Mouse (Mus musculus): Measurements from ENCODE around the gene Pex14. TPM values are rescaled to one million over a fixed set of nuclear protein-coding genes. Genes with fewer than 3 reads are reported as not detected.

Gene Pex14
- polyA plus RNA-seq, 1 experiment from 2014 or later, result 67.3 TPM

- H3K4me1 ChIP-seq (ENCODE audit: insufficient read depth, low read length), result peaks cover 58% of the 10 kb centered on the region
- H3K27me3 ChIP-seq (ENCODE audit: insufficient read depth, low read length), result no peaks in the 10 kb centered on the region
- H3K9ac ChIP-seq (replicated peaks; ENCODE audit: low read length), result 0 out of 2 replicates have a peak overlapping the region, but pooled peaks have one; percentile 5
- H3K27ac ChIP-seq (ENCODE audit: low read length), result no peak overlapping the region
- no peak overlapping the region for H3K4me2 ChIP-seq (replicated peaks; ENCODE audit: low read depth, low read length)
- 56% methylated on average over 14 of the region's 14 CpGs for WGBS
- H3K4me3 ChIP-seq (ENCODE audit: low read length), result no peak overlapping the region
- ATAC-seq (ENCODE audit: low FRiP score, low TSS enrichment), result 0 out of 2 replicates have a peak, but pooled peaks have one; percentile 1
- no peaks in the 10 kb centered on the region for H3K36me3 ChIP-seq (ENCODE audit: insufficient read depth, low read length)
- no peaks in the 10 kb centered on the region for H3K9me3 ChIP-seq (ENCODE audit: low read length)
These were observed 38.9 kb downstream of the Pex14 start for GRCm38 (mm10) chr4:149060621-149061431.

DNA sequence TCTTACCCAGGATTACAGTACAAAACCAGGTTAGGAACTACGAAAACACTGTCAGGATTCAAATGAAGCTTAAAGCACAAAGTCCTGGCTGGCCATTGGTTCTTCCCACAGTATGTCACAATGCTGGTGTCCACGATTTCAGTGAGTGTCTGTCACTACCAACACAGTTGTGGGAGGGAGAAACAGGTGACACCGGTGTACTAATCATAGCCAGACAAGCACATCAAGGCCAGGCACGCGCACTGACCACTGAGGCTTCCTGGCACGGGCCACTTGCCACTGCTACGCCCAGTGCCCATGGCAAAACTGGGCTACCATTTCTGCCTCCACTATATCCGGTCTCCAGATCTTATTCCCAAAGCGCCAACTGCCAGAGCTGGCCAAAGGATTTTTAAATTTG lies 40.0 kb downstream of the Pex14 start:
- WGBS, result 85% methylated on average over 9 of the region's 9 CpGs
- Histone ChIP-seq H3K4me2 (replicated peaks; ENCODE audit: low read depth, low read length) (no peak overlapping the region), H3K9ac (replicated peaks; ENCODE audit: low read length) (no peak overlapping the region), H3K36me3 (ENCODE audit: insufficient read depth, low read length) (no peaks in the 10 kb centered on the region; the same call in 1 of the 2 replicates), H3K27me3 (ENCODE audit: insufficient read depth, low read length) (no peaks in the 10 kb centered on the region), H3K9me3 (ENCODE audit: low read length) (no peaks in the 10 kb centered on the region), H3K4me3 (ENCODE audit: low read length) (no peak overlapping the region), H3K27ac (ENCODE audit: low read length) (no peak overlapping the region), H3K4me1 (ENCODE audit: insufficient read depth, low read length) (peaks cover 69% of the 10 kb centered on the region)
- ATAC-seq (ENCODE audit: low FRiP score, low TSS enrichment), result no peak

DNA sequence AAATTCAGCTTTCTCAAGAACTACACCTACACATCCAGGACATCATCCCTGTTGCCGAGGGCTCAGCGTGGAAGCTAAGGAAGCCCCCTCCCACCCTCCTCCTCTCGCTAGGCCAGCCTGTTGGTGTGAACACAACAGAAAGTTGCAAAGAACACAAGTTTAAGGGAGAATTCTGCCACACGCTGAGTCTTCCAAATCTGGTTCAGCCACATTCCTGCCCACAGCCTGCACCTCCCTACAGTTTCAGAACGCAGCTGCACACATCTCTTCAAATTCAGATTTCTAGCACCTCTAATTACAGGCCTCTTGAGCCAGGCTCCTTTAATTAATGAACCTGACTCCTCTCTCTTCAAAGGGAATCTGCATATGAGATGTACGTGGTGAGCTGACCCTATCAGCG lies 41.4 kb downstream of the Pex14 start:
- no peak overlapping the region for H3K4me3 ChIP-seq (ENCODE audit: low read length)
- WGBS, result 42% methylated on average over 7 of the region's 7 CpGs
- H3K4me2 ChIP-seq (replicated peaks; ENCODE audit: low read depth, low read length), result no peak overlapping the region
- no peaks in the 10 kb centered on the region; the same call in 1 of the 2 replicates for H3K36me3 ChIP-seq (ENCODE audit: insufficient read depth, low read length)
- no peaks in the 10 kb centered on the region for H3K9me3 ChIP-seq (ENCODE audit: low read length)
- H3K9ac ChIP-seq (replicated peaks; ENCODE audit: low read length), result no peak overlapping the region
- no peak for ATAC-seq (ENCODE audit: low FRiP score, low TSS enrichment)
- peaks cover 77% of the 10 kb centered on the region for H3K4me1 ChIP-seq (ENCODE audit: insufficient read depth, low read length)
- H3K27me3 ChIP-seq (ENCODE audit: insufficient read depth, low read length), result no peaks in the 10 kb centered on the region
- H3K27ac ChIP-seq (ENCODE audit: low read length), result no peak overlapping the region; the same call in 1 of the 2 replicates

GRCm38 (mm10) chr4:149057470-149057869 lies 42.2 kb downstream of the Pex14 start:
- no peaks in the 10 kb centered on the region; the same call in 1 of the 2 replicates for H3K36me3 ChIP-seq (ENCODE audit: insufficient read depth, low read length)
- no peak for ATAC-seq (ENCODE audit: low FRiP score, low TSS enrichment)
- no peak overlapping the region for H3K4me3 ChIP-seq (ENCODE audit: low read length)
- H3K9me3 ChIP-seq (ENCODE audit: low read length), result no peaks in the 10 kb centered on the region
- WGBS, result 10% methylated on average over 14 of the region's 14 CpGs
- peak overlapping the region; percentile 26 for H3K4me2 ChIP-seq (replicated peaks; ENCODE audit: low read depth, low read length)
- no peaks in the 10 kb centered on the region for H3K27me3 ChIP-seq (ENCODE audit: insufficient read depth, low read length)
- H3K27ac ChIP-seq (ENCODE audit: low read length), result no peak overlapping the region
- 0 out of 2 replicates have a peak overlapping the region, but pooled peaks have one; percentile 1 for H3K9ac ChIP-seq (replicated peaks; ENCODE audit: low read length)
- peaks cover 69% of the 10 kb centered on the region for H3K4me1 ChIP-seq (ENCODE audit: insufficient read depth, low read length)

GRCm38 (mm10) chr4:149056957-149057356 lies 42.7 kb downstream of the Pex14 start:
- Histone ChIP-seq H3K9me3 (ENCODE audit: low read length) (no peaks in the 10 kb centered on the region), H3K27me3 (ENCODE audit: insufficient read depth, low read length) (no peaks in the 10 kb centered on the region), H3K4me1 (ENCODE audit: insufficient read depth, low read length) (peaks cover 64% of the 10 kb centered on the region), H3K9ac (replicated peaks; ENCODE audit: low read length) (no peak overlapping the region), H3K4me2 (replicated peaks; ENCODE audit: low read depth, low read length) (peak overlapping the region; percentile 26; the same call in 1 of the 2 replicates), H3K27ac (ENCODE audit: low read length) (no peak overlapping the region), H3K36me3 (ENCODE audit: insufficient read depth, low read length) (no peaks in the 10 kb centered on the region; the same call in 1 of the 2 replicates), H3K4me3 (ENCODE audit: low read length) (no peak overlapping the region)
- WGBS, result 69% methylated on average over 16 of the region's 16 CpGs
- no peak for ATAC-seq (ENCODE audit: low FRiP score, low TSS enrichment)

DNA sequence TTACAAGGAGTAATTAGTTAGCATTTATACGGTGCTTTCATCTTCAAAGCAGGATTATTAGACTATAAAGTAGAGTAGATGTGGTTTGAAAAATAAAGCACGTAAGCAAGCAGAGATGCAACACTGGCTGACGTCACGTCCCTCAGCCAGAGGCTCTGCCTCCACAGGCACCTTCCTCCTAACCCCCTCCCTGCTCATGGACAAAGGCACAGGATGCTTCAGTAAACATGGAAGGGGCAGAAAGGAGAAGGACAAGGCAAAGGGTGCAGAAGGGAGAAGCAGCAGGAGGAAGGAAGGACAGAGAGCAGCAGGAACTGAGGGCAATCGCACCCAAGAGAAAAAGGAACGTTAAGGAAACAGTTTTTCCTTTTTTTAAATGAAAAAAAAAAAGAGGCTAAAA lies 43.8 kb downstream of the Pex14 start:
- H3K4me1 ChIP-seq (ENCODE audit: insufficient read depth, low read length), result peaks cover 59% of the 10 kb centered on the region
- H3K27ac ChIP-seq (ENCODE audit: low read length), result no peak overlapping the region
- no peaks in the 10 kb centered on the region for H3K27me3 ChIP-seq (ENCODE audit: insufficient read depth, low read length)
- H3K9me3 ChIP-seq (ENCODE audit: low read length), result no peaks in the 10 kb centered on the region
- no peak for ATAC-seq (ENCODE audit: low FRiP score, low TSS enrichment)
- no peak overlapping the region for H3K4me3 ChIP-seq (ENCODE audit: low read length)
- 59% methylated on average over 6 of the region's 6 CpGs for WGBS
- H3K9ac ChIP-seq (replicated peaks; ENCODE audit: low read length), result no peak overlapping the region
- no peak overlapping the region for H3K4me2 ChIP-seq (replicated peaks; ENCODE audit: low read depth, low read length)
- H3K36me3 ChIP-seq (ENCODE audit: insufficient read depth, low read length), result no peaks in the 10 kb centered on the region; the same call in 1 of the 2 replicates

DNA sequence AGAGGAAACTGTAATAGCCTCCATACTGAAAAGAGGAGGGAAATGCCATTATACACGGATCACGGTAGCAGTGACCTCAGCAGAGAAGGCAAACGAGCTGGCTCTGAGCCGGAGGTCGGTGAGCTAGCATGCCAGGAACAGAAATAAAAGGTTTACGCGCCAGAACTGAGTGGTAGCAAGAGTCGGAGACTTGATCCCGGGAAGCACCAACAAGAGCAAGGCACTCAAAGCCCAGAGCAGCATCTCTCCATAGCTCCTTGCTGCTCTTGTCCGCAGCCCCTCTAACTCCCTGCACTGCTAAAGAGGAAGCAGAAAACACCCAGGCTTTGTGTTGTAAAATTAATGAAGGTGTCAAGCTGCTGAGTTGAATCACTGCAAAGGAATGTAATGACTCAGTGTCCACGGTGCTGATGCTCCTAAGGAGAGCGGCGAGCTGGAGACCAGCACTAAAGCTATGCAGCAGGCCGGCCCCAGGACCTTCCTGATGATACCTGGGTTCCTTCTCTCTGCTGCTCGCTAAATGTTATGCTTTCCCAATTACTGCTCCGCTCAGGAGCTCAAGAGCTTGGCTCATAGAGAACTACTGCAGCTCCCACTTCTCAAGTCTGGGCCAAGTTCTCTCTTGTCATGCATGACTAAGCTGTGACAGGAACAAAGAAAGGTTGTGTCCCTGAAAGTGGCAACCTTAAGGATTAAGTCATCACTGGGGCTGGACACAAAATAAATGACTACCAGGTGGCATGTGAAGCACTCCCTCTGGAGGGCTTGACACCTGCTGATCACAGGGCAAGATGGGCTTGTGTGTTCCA lies 50.1 kb downstream of the Pex14 start:
- no peaks in the 10 kb centered on the region for H3K27me3 ChIP-seq (ENCODE audit: insufficient read depth, low read length)
- H3K9ac ChIP-seq (replicated peaks; ENCODE audit: low read length), result peak overlapping the region; percentile 42; the same call in 1 of the 2 replicates
- H3K4me3 ChIP-seq (ENCODE audit: low read length), result no peak overlapping the region
- WGBS, result 4% methylated on average over 16 of the region's 16 CpGs
- ATAC-seq (ENCODE audit: low FRiP score, low TSS enrichment), result peak; percentile 58
- no peaks in the 10 kb centered on the region for H3K36me3 ChIP-seq (ENCODE audit: insufficient read depth, low read length)
- peak overlapping the region; percentile 79 for H3K27ac ChIP-seq (ENCODE audit: low read length)
- peak overlapping the region; percentile 36 for H3K4me2 ChIP-seq (replicated peaks; ENCODE audit: low read depth, low read length)
- H3K9me3 ChIP-seq (ENCODE audit: low read length), result no peaks in the 10 kb centered on the region
- H3K4me1 ChIP-seq (ENCODE audit: insufficient read depth, low read length), result peaks cover 68% of the 10 kb centered on the region

DNA sequence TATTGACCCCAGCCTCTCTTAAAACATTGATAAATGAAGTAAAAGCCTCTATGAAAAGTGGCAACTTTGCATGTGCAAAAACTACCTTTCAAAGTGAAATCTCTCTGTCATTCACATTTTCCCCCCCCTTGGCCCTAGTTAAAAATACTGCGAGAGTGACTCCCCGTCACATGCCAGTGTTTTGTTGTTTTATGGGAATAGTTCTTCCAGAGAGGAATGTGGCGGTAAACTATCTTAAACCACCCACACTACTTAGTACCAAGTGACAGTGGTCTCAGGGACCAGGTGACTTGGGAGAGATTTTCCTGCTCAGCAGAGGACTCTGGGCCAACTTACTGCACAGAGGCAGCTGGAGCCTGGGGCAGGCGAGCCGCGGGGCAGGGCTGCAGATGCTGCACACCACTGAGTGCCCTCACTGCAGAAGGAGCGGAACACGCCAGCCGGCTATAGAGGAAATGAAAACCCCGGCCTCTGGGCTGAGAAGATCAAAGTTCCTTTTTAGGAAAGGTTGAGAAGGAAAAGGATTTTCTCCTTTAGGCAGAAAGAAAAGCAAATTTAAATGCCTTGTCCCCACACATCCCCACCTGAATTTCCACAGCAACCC lies 50.9 kb downstream of the Pex14 start:
- 17% methylated on average over 10 of the region's 10 CpGs for WGBS
- Histone ChIP-seq H3K9ac (replicated peaks; ENCODE audit: low read length) (peak overlapping the region; percentile 42; the same call in 1 of the 2 replicates), H3K4me1 (ENCODE audit: insufficient read depth, low read length) (peaks cover 61% of the 10 kb centered on the region), H3K27ac (ENCODE audit: low read length) (peak overlapping the region; percentile 79), H3K36me3 (ENCODE audit: insufficient read depth, low read length) (no peaks in the 10 kb centered on the region), H3K4me2 (replicated peaks; ENCODE audit: low read depth, low read length) (peak overlapping the region; percentile 36), H3K27me3 (ENCODE audit: insufficient read depth, low read length) (no peaks in the 10 kb centered on the region), H3K9me3 (ENCODE audit: low read length) (no peaks in the 10 kb centered on the region), H3K4me3 (ENCODE audit: low read length) (no peak overlapping the region)
- ATAC-seq (ENCODE audit: low FRiP score, low TSS enrichment), result peak; percentile 58; the same call in 1 of the 2 replicates

- no peak overlapping the region for H3K4me3 ChIP-seq (ENCODE audit: low read length)
- WGBS, result 6% methylated on average over 10 of the region's 10 CpGs
- H3K4me1 ChIP-seq (ENCODE audit: insufficient read depth, low read length), result peaks cover 61% of the 10 kb centered on the region
- ATAC-seq (ENCODE audit: low FRiP score, low TSS enrichment), result peak; percentile 55; the same call in 1 of the 2 replicates
- peak overlapping the region; percentile 37 for H3K4me2 ChIP-seq (replicated peaks; ENCODE audit: low read depth, low read length)
- no peaks in the 10 kb centered on the region for H3K36me3 ChIP-seq (ENCODE audit: insufficient read depth, low read length)
- no peaks in the 10 kb centered on the region for H3K9me3 ChIP-seq (ENCODE audit: low read length)
- no peak overlapping the region for H3K27ac ChIP-seq (ENCODE audit: low read length)
- H3K27me3 ChIP-seq (ENCODE audit: insufficient read depth, low read length), result no peaks in the 10 kb centered on the region
- no peak overlapping the region for H3K9ac ChIP-seq (replicated peaks; ENCODE audit: low read length)
These were observed 52.3 kb downstream of the Pex14 start for GRCm38 (mm10) chr4:149047360-149047759.

Measured in kidney, embryonic 16.5 days (tissue).